Mouse (Mus musculus) embryonic fibroblast, embryonic 13.5 days (primary cell): ENCODE measurements around the gene Prmt3. TPM values are rescaled to one million over a fixed set of nuclear protein-coding genes. Genes with fewer than 3 reads are reported as not detected.

Experiments
- H3K27ac ChIP-seq: 2 replicates; pipeline ENCODE4 v1.5.1; 2012; ENCODE audit warnings: low read length, control low read depth, inconsistent platforms; ENCODE audit not compliant: insufficient read depth
- H3K4me1 ChIP-seq: 2 replicates; pipeline ENCODE4 v1.6.1; 2011; ENCODE audit warnings: low read length; ENCODE audit not compliant: control insufficient read depth, insufficient read depth
- H3K4me3 ChIP-seq: 2 replicates; pipeline ENCODE4 v1.5.1; 2011; ENCODE audit warnings: mild to moderate bottlenecking, control low read depth, low read length; ENCODE audit not compliant: insufficient read depth
- CTCF ChIP-seq: IDR thresholded peaks from 2 replicates; pipeline ENCODE4 v1.5.1; 2011; ENCODE audit warnings: mild to moderate bottlenecking, control low read depth, low read length, moderate library complexity, borderline replicate concordance; ENCODE audit not compliant: insufficient read depth
- POLR2A ChIP-seq: IDR thresholded peaks from 2 replicates; pipeline ENCODE4 v1.6.1; 2011; ENCODE audit warnings: low read depth, mild to moderate bottlenecking, control low read depth, low read length, moderate library complexity
- polyA plus RNA-seq: library from polyadenylated mRNA; stranded (reverse); fragments of >200 nt; gene quantifications from 2 replicates; pipeline ENCODE4 v1.2.4, GENCODE M21; 2011; ENCODE audit warnings: low read depth; ENCODE audit not compliant: missing spikeins, insufficient read length

Gene Prmt3
- polyA plus RNA-seq, 1 experiment: 39.2 TPM

GRCm38 (mm10) chr7:49879051-49879450 is 100.9 kb downstream of the Prmt3 start:
- Histone ChIP-seq H3K4me3 (no peak overlapping the region), H3K4me1 (peaks cover 4% of the 10 kb centered on the region; the same call in 1 of the 2 replicates), H3K27ac (no peak overlapping the region)
- TF ChIP-seq CTCF: no peak
- TF ChIP-seq POLR2A: no peak

- TF ChIP-seq CTCF (no peak), POLR2A (no peak)
- Histone ChIP-seq H3K27ac (no peak overlapping the region), H3K4me3 (no peak overlapping the region), H3K4me1 (peaks cover 4% of the 10 kb centered on the region; the same call in 1 of the 2 replicates)
Observed at GRCm38 (mm10) chr7:49879998-49880707, 102.0 kb downstream of the Prmt3 start.

- H3K27ac ChIP-seq: no peak overlapping the region
Observed at GRCm38 (mm10) chr7:49882288-49882687, 104.1 kb downstream of the Prmt3 start.

DNA sequence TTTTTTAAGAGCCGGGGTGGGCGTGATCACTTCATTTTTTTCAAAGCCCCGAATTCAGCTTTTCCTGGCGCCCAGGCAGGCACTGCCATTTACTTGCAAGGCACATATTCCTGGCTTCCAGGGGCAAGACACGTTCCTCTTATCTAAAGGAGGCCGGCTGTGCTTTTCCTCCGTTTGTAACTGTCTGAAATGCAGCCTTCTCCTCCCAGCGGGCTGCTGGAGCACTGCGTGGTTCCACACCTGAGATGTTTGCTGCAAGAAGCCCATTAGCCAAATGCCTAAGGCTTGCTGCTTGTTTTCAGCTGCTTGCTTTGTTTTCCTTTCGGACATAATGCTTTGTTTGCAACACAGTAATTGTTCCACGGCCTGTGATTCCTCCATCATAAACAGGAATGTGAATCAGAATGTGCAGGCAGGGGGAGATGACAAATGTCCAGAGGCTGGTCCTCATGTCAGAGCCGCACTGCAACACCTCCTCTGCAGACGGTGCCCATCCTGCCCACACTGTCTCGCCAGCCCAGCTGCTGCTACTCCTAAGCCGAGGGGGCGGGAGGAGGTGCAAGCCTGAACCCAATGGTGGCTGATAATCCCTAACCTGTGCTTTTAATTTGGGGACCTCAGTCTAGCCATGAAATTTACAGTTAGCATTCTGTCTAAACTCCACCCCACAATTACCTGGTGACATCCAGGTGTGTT is 104.7 kb downstream of the Prmt3 start:
- Histone ChIP-seq H3K4me1 (peaks cover 4% of the 10 kb centered on the region; the same call in 1 of the 2 replicates), H3K4me3 (no peak overlapping the region), H3K27ac (no peak overlapping the region)
- TF ChIP-seq POLR2A: no peak
- no peak for TF ChIP-seq CTCF

More at GRCm38 (mm10) chr7:49882288-49882687, 104.1 kb downstream of the Prmt3 start:
- TF ChIP-seq POLR2A: no peak
- TF ChIP-seq CTCF: no peak
- H3K4me3 ChIP-seq: no peak overlapping the region
- H3K4me1 ChIP-seq: peaks cover 4% of the 10 kb centered on the region; the same call in 1 of the 2 replicates

DNA sequence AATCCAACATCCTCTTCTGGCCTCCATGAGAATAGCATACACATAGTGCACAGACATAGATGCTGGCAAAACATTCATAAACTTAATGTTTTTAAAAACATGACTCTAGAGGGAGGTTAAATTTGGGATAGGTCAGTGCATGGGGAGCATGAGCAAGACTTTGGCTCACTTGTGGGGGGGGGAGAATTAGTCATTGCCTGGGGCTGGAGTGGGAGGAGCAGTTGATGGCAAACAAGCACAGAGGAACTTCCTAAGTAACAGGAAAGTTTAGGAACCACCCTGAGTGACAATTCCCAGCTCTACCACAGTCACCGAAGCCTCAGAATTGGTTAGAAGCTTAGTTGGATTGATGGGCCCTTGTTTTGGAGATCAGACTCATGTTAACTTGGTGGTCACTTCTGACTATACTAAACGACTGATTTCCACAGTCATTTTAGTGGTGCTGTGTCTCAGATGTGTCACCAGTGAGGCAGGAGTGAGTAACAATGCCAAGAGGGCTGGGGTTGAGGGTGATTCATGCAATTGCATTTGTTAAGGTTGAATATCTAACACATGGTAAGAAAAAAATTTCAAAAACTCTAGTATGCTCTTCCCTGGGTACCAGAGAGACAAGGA is 109.7 kb downstream of the Prmt3 start:
- peak overlapping the region; percentile 84 for H3K27ac ChIP-seq
- peaks cover 4% of the 10 kb centered on the region; the same call in 1 of the 2 replicates for H3K4me1 ChIP-seq
- no peak overlapping the region for H3K4me3 ChIP-seq
- TF ChIP-seq POLR2A (no peak), CTCF (no peak)

DNA sequence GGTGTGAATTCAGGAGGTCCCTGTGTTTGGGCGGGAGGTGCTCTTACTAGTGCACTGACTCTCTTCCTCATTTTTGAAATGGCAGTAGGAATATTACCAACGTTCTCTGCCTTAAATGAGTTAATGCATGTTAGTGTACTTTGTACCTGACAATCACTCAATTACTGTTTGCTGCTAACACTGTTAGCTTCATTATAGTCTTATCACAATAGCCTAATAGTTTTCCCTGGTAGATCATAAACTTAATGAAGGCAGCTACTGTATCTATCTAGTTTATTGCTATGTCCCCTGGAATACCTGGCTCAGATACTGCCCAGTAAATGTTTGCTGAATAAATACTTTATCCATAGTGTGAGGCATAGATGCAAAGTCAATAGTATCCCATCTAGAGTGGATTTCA is 116.6 kb downstream of the Prmt3 start:
- H3K27ac ChIP-seq: no peak overlapping the region
- H3K4me1 ChIP-seq: no peaks in the 10 kb centered on the region
- no peak for TF ChIP-seq CTCF
- no peak for TF ChIP-seq POLR2A
- no peak overlapping the region for H3K4me3 ChIP-seq

DNA sequence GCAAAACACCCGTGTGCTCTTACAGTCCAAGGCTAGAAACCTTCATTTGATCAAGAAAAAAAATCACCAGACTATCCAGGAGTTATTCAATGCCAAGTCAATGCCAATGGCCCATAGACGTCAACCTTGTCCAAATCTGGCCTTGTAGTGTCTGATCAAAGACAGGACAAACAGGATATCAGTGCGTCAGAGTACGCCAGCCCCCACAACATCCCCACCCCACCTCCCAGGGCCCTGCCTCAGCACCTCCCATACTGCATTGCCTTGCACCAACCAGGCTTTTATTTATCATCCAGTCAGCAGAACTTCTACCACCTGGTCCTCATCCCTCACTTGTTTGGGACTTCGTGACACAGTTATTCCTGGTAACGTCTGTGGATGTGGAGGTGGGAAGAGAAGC is 117.2 kb downstream of the Prmt3 start:
- no peaks in the 10 kb centered on the region for H3K4me1 ChIP-seq
- H3K27ac ChIP-seq: no peak overlapping the region
- TF ChIP-seq POLR2A (no peak), CTCF (no peak)

DNA sequence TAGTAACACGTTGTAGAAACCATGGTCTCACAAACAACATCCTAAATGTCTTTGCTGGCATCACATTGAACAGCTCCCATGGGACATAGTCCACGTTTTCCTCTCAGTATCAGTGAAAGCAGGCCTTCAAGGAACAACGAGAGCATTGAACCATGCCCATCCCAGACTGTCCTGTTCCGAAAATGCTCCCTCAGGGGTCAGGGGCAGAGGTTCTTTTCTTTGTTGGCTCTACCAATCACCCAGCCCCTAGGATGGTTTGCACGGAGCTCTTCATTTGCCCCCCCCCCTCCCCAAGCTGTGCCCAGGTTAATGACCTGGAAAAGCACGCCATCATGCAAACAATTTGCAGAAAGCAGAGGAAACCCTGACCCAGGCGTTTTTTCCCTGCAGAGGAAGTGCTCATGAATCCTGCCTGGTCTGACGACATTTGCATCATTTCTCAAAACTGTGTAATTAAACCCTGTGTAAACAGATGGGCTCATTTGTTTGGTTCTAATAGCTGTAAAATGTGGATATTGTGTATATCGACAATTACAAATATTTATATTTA is 123.9 kb downstream of the Prmt3 start:
- TF ChIP-seq POLR2A: no peak
- no peak for TF ChIP-seq CTCF
- H3K4me3 ChIP-seq: no peak overlapping the region

More for the DNA sequence above, 117.2 kb downstream of the Prmt3 start:
- no peak overlapping the region for H3K4me3 ChIP-seq

More for the DNA sequence above, 123.9 kb downstream of the Prmt3 start:
- H3K27ac ChIP-seq: no peak overlapping the region
- no peaks in the 10 kb centered on the region for H3K4me1 ChIP-seq
